Mouse (Mus musculus) forebrain, embryonic 15.5 days (tissue): ENCODE data around the gene Dbp. TPM values are rescaled to one million over a fixed set of nuclear protein-coding genes. Genes with fewer than 3 reads are reported as not detected.

Experiments used
- ATAC-seq: fragments of 200-750 bp; cut with Nextera tagmentation; replicated peaks from 2 replicates; pipeline ENCODE4 v1.8.0; 2017; ENCODE audit warnings: mild to moderate bottlenecking, moderate TSS enrichment, moderate library complexity
- H3K27ac ChIP-seq: fragments of 300-500 bp; sonication (generic); replicated peaks from 2 replicates; pipeline ENCODE4 v1.5.1; 2015; ENCODE audit warnings: mild to moderate bottlenecking, inconsistent platforms
- H3K27me3 ChIP-seq: fragments of 300-500 bp; sonication (generic); 2 replicates; pipeline ENCODE4 v1.6.1; 2015; ENCODE audit warnings: inconsistent platforms
- H3K36me3 ChIP-seq: fragments of 300-500 bp; sonication (generic); 2 replicates; pipeline ENCODE4 v1.6.1; 2015; ENCODE audit warnings: mild to moderate bottlenecking, inconsistent platforms
- H3K4me1 ChIP-seq: fragments of 300-500 bp; sonication (generic); 2 replicates; pipeline ENCODE4 v1.6.1; 2015; ENCODE audit warnings: inconsistent platforms
- H3K4me2 ChIP-seq: fragments of 300-500 bp; sonication (generic); replicated peaks from 2 replicates; pipeline ENCODE4 v1.6.1; 2015; ENCODE audit warnings: mild to moderate bottlenecking, inconsistent platforms
- H3K4me3 ChIP-seq: fragments of 300-500 bp; sonication (generic); 2 replicates; pipeline ENCODE4 v1.5.1; 2015; ENCODE audit warnings: mild to moderate bottlenecking, inconsistent platforms
- H3K9ac ChIP-seq: fragments of 300-500 bp; sonication (generic); replicated peaks from 2 replicates; pipeline ENCODE4 v1.6.1; 2015; ENCODE audit warnings: mild to moderate bottlenecking, inconsistent platforms
- H3K9me3 ChIP-seq: fragments of 300-500 bp; sonication (generic); 2 replicates; pipeline ENCODE4 v1.6.1; 2016; ENCODE audit warnings: inconsistent platforms
- WGBS: fragments of 180-500 bp; shearing (Covaris S2); methylation state at CpG from one replicate; pipeline ENCODE4 v1.1.7; 2015; ENCODE audit warnings: mixed read lengths; 5-methylcytosine and 5-hydroxymethylcytosine counted together
- polyA plus RNA-seq: library from polyadenylated mRNA; unstranded; fragments of >200 nt; fragmentation: Nextera tagmentation; extraction: Ambion mirVana; gene quantifications from 2 replicates; pipeline ENCODE4 v1.2.1, GENCODE M21; 2015

Gene Dbp
- polyA plus RNA-seq, 1 experiment from 2014 or later = 4.1 TPM

GRCm38 (mm10) chr7:45721642-45722347 is 16.9 kb downstream of the Dbp start:
- no peak overlapping the region for H3K27ac ChIP-seq
- no peak overlapping the region for H3K9ac ChIP-seq
- WGBS = 57% methylated on average over 13 of the region's 13 CpGs

DNA sequence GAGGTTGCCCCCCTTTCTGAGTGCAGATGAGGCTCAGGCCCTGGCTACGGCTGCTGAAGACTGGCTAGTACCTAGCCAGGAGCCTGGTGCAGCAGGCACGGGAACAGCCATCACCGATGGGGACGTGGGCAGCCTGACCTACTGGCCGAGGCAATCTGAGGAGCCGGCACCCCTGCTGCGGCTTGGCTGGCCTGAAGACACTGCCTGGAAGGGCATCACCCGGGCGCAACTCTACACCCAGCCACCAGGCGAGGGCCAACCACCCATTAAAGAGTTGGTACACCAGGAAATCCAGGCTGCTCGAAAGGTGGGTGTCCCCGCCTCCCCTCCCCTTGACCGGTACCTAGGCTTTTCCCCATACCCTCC is 17.4 kb downstream of the Dbp start:
- no peak overlapping the region for H3K27ac ChIP-seq
- 80% methylated on average over 13 of the region's 13 CpGs for WGBS
- H3K4me1 ChIP-seq = peaks cover 21% of the 10 kb centered on the region
- H3K4me3 ChIP-seq = no peak overlapping the region
- H3K9me3 ChIP-seq = no peaks in the 10 kb centered on the region
- ATAC-seq = no peak
- H3K36me3 ChIP-seq = peaks cover 51% of the 10 kb centered on the region
- H3K9ac ChIP-seq = no peak overlapping the region
- H3K27me3 ChIP-seq = no peaks in the 10 kb centered on the region
- no peak overlapping the region for H3K4me2 ChIP-seq

More at GRCm38 (mm10) chr7:45721642-45722347, 16.9 kb downstream of the Dbp start:
- H3K4me1 ChIP-seq = peaks cover 26% of the 10 kb centered on the region
- H3K4me3 ChIP-seq = no peak overlapping the region
- no peaks in the 10 kb centered on the region for H3K9me3 ChIP-seq
- H3K36me3 ChIP-seq = peaks cover 49% of the 10 kb centered on the region
- no peak overlapping the region for H3K4me2 ChIP-seq
- H3K27me3 ChIP-seq = no peaks in the 10 kb centered on the region
- no peak for ATAC-seq

DNA sequence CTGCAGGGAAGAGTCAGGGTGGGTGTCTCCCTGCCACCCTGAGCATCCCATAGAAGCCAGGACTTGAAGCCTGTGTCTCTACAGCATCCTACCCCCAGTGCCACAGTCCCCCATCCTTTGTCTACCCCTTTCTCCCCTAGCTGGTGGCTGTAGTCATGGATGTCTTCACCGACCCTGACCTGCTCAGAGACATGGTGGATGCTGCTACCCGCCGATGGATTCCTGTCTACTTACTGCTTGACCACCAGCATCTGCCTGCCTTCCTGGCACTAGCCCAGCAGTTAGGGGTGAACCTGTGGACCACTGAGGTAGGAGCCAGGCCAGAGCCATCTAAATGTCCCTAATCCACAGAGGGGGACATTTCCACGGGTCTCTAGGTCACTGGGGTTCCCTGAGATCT is 18.4 kb downstream of the Dbp start:
- WGBS = 90% methylated on average over 4 of the region's 4 CpGs
- Histone ChIP-seq H3K4me3 (no peak overlapping the region), H3K27ac (no peak overlapping the region), H3K4me2 (no peak overlapping the region), H3K9ac (no peak overlapping the region), H3K4me1 (peaks cover 21% of the 10 kb centered on the region), H3K27me3 (no peaks in the 10 kb centered on the region), H3K9me3 (no peaks in the 10 kb centered on the region), H3K36me3 (peaks cover 51% of the 10 kb centered on the region)
- ATAC-seq = no peak

DNA sequence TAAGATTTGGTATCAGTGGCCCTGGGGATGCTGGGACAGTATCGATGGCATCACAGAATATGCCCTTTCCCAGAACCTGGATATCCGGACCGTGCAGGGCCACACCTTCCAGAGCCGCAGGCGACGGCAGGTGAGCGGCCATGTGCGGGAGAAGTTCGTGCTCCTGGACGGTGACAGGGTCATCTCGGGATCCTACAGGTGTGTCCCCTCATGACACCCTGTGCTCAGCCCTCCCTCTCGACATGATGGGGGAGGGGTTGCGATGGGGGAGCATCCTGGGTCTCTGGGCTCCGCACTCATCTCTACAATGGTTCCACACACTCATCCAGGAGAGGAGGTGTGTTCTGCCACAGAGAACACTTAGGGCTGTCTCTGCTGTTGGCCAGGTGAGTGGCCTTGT is 18.9 kb downstream of the Dbp start:
- ATAC-seq = no peak
- Histone ChIP-seq H3K36me3 (peaks cover 51% of the 10 kb centered on the region), H3K4me3 (no peak overlapping the region), H3K4me2 (no peak overlapping the region), H3K27ac (no peak overlapping the region), H3K9me3 (no peaks in the 10 kb centered on the region), H3K27me3 (no peaks in the 10 kb centered on the region), H3K4me1 (peaks cover 17% of the 10 kb centered on the region), H3K9ac (no peak overlapping the region)
- 94% methylated on average over 14 of the region's 14 CpGs for WGBS

DNA sequence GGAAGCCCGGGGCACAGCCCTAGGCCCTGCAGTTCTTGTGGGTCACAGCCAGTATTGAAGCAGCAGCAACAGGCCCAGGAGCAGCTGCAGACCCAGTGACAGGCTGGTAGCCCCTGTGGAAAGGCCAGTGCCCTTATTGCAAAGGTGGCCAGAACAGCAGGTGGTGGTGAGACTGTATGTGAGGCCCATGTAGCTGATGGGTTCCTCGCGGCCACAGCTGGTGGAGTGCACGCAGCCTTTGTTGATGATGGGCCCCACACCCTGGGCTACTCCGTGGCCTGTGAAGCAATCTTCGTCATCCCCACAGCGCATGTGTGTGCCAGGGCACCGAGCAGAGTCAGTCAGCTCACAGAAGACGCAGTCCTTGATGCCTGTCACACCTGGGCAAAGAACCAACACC is 20.3 kb downstream of the Dbp start:
- H3K27me3 ChIP-seq = no peaks in the 10 kb centered on the region
- H3K4me1 ChIP-seq = 0 out of 2 replicates have a peak, but pooled peaks cover 4% of the 10 kb centered on the region
- no peak overlapping the region for H3K27ac ChIP-seq
- H3K4me3 ChIP-seq = no peak overlapping the region
- H3K9ac ChIP-seq = no peak overlapping the region
- ATAC-seq = no peak
- H3K4me2 ChIP-seq = no peak overlapping the region
- 92% methylated on average over 9 of the region's 9 CpGs for WGBS
- H3K9me3 ChIP-seq = no peaks in the 10 kb centered on the region
- H3K36me3 ChIP-seq = peaks cover 40% of the 10 kb centered on the region

- 92% methylated on average over 11 of the region's 11 CpGs for WGBS
Observed at GRCm38 (mm10) chr7:45725713-45726112, 20.8 kb downstream of the Dbp start, which contains the start of gene Spaca4. Spaca4 (minus strand) TSS chr7:45725813.

DNA sequence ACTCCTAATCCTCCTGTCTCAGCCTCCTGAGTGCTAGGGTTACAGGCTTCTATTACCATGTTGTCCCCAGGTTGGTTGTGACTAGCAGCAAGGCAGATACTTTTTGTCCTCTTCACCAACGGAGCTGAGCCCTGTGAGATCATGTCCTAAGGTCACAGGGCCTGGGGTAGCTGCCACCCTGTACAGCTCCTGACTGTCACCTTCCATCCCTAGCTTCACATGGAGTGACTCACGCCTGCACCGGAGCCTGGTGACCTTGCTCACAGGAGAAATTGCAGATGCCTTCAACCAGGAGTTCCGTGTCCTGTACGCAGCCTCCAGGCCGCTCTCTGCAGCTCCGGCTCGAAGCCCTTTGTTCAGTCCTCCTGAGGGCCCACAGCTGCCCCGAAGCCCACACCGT is 21.5 kb downstream of the Dbp start:
- 92% methylated on average over 10 of the region's 10 CpGs for WGBS
- H3K9me3 ChIP-seq = no peaks in the 10 kb centered on the region
- H3K4me1 ChIP-seq = no peaks in the 10 kb centered on the region
- no peak overlapping the region for H3K4me2 ChIP-seq
- no peak for ATAC-seq
- H3K36me3 ChIP-seq = peaks cover 28% of the 10 kb centered on the region
- H3K4me3 ChIP-seq = no peak overlapping the region
- no peaks in the 10 kb centered on the region for H3K27me3 ChIP-seq
- H3K9ac ChIP-seq = no peak overlapping the region
- H3K27ac ChIP-seq = no peak overlapping the region

More at GRCm38 (mm10) chr7:45725713-45726112, 20.8 kb downstream of the Dbp start, which contains the start of gene Spaca4:
- Histone ChIP-seq H3K9ac (no peak within 1 kb of the TSS), H3K4me2 (no peak within 1 kb of the TSS), H3K9me3 (no peaks in the 10 kb centered on the region), H3K4me3 (no peak within 1 kb of the TSS), H3K4me1 (no peaks in the 10 kb centered on the region), H3K27ac (no peak within 1 kb of the TSS), H3K27me3 (no peaks in the 10 kb centered on the region), H3K36me3 (peaks cover 35% of the 10 kb centered on the region)
- no peak for ATAC-seq

- Histone ChIP-seq H3K9ac (no peak overlapping the region), H3K36me3 (peaks cover 28% of the 10 kb centered on the region), H3K4me3 (no peak overlapping the region), H3K9me3 (no peaks in the 10 kb centered on the region), H3K27me3 (no peaks in the 10 kb centered on the region), H3K4me1 (no peaks in the 10 kb centered on the region), H3K4me2 (no peak overlapping the region), H3K27ac (no peak overlapping the region)
- WGBS = 93% methylated on average over 3 of the region's 3 CpGs
- no peak for ATAC-seq
Observed at GRCm38 (mm10) chr7:45727625-45728024, 22.7 kb downstream of the Dbp start.

DNA sequence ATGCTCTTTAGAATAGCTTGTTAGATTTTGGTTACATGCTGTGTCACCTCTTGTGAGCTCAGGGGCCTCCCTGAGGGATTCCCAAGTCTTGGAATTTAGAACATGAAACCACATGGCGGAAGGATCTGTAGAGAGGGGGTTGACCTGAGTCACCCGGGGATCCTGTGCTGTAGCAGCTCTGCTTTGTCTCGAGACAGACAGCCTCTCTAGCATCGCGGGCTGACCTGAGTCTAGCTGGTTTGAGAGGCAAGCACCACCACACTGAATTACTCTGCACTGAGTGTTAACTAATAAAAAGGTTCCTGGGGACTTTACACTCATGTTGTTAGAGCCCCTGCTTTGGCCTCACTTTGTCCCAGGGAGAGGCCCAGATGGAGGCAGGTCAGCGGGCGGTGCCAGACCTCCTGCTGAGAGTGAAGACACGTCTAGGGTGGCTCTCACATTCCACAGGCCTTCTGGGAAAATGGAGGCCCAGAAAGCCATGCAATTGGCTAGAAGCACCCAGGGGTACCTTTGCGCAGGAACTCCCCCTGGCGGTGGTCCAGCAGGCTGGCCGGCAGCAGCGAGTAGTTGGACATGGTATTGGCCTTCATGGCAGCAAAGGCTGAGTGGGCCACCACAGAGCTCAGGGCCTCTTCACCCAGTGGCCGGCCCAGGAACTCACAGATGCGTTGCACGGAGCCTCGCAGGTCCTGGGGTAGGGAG is 26.0 kb downstream of the Dbp start:
- H3K9ac ChIP-seq = no peak overlapping the region
- H3K4me3 ChIP-seq = no peak overlapping the region
- peaks cover 7% of the 10 kb centered on the region; the same call in 1 of the 2 replicates for H3K36me3 ChIP-seq
- 18% methylated on average over 16 of the region's 16 CpGs for WGBS
- no peaks in the 10 kb centered on the region for H3K9me3 ChIP-seq
- no peaks in the 10 kb centered on the region for H3K4me1 ChIP-seq
- H3K4me2 ChIP-seq = no peak overlapping the region
- ATAC-seq = no peak
- H3K27ac ChIP-seq = no peak overlapping the region
- H3K27me3 ChIP-seq = no peaks in the 10 kb centered on the region

DNA sequence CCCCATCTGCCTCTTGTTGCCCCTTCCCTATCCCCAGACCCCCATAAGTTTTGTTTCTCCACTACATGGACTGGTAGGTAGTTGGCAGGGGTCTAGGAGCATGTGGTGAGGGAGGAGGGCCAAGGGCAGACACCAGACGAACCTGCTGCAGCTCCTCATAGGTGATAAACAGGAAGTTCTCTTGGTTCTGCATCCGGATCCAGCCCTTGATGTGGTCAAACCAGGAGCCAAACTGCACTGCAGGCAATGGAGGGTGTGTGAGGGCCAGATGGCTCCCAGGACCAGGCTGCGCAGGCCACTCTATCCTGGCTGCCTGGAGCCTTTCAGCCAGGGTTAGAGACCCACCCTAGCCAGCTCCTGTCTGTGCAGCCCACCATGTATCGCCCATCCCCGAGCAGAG is 28.6 kb downstream of the Dbp start:
- ATAC-seq = no peak
- no peak overlapping the region for H3K9ac ChIP-seq
- H3K4me3 ChIP-seq = no peak overlapping the region
- H3K9me3 ChIP-seq = no peaks in the 10 kb centered on the region
- H3K4me2 ChIP-seq = no peak overlapping the region
- H3K36me3 ChIP-seq = no peaks in the 10 kb centered on the region
- H3K4me1 ChIP-seq = no peaks in the 10 kb centered on the region
- H3K27ac ChIP-seq = no peak overlapping the region
- WGBS = 86% methylated on average over 5 of the region's 5 CpGs
- no peaks in the 10 kb centered on the region for H3K27me3 ChIP-seq

- Histone ChIP-seq H3K9me3 (no peaks in the 10 kb centered on the region), H3K4me3 (no peak overlapping the region), H3K36me3 (no peaks in the 10 kb centered on the region), H3K27ac (no peak overlapping the region), H3K4me1 (0 out of 2 replicates have a peak, but pooled peaks cover 5% of the 10 kb centered on the region), H3K9ac (no peak overlapping the region), H3K27me3 (no peaks in the 10 kb centered on the region), H3K4me2 (no peak overlapping the region)
- ATAC-seq = peak; percentile 90
- WGBS = 7% methylated on average over 9 of the region's 9 CpGs
Observed at GRCm38 (mm10) chr7:45739162-45739763, 34.4 kb downstream of the Dbp start.

DNA sequence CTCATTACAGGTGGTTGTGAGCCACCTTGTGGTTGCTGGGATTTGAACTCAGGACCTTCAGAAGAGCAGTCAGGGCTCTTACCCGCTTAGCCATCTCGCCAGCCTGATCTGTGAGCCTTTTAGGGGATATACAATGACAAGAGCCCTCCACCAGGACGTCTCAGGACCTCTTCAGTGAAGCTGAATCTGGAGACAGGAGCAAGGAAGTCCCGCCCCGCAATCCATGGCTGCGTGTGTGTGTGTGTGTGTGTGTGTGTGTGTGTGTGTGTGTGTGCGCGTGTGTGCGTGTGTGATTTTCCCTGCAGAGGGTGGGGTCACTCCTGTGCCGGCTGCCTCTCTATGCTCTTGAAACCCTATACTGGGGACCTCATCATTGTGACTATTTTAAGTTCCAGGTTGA is 34.9 kb downstream of the Dbp start:
- Histone ChIP-seq H3K27me3 (no peaks in the 10 kb centered on the region), H3K9ac (no peak overlapping the region), H3K4me3 (no peak overlapping the region), H3K9me3 (no peaks in the 10 kb centered on the region), H3K4me2 (no peak overlapping the region), H3K4me1 (0 out of 2 replicates have a peak, but pooled peaks cover 5% of the 10 kb centered on the region), H3K27ac (no peak overlapping the region), H3K36me3 (no peaks in the 10 kb centered on the region)
- 67% methylated on average over 10 of the region's 10 CpGs for WGBS
- ATAC-seq = no peak
